Comparison of ENCODE assay signal across 12 mouse cellular contexts in genomic region chr9:62469143-62469542, GRCm38 (mm10).
DNase-seq lines count a peak whose midpoint lies in the region; ATAC-seq lines count a peak whose summit lies in the region.
"Had no signal": no experiment of that assay in that cellular context is flagged by ENCODE, and none has a peak within 500 bp of the region (broad histone marks: within the 10 kb centered on the region; RNA-seq: fewer than 3 reads in every experiment).

No protein-coding gene starts in this region.

- H3K9ac ChIP-seq in hindbrain, embryonic 14.5 days = no peak overlapping the region
- H3K9ac ChIP-seq: liver, embryonic 13.5 days; stomach, embryonic 15.5 days had no signal

- intact Hi-C loops in left cerebral cortex, postnatal 4 days (cut with DNase I) = no loop called here

- no peaks in the 10 kb centered on the region for H3K27me3 ChIP-seq in hindbrain, embryonic 14.5 days (ENCODE audit: control insufficient read depth, insufficient read depth, low read length)
- H3K27me3 ChIP-seq: liver, embryonic 13.5 days; stomach, embryonic 15.5 days had no signal

- H3K4me3 ChIP-seq in hindbrain, embryonic 14.5 days (replicated peaks; ENCODE audit: low read length) = no peak overlapping the region
- H3K4me3 ChIP-seq: liver, embryonic 13.5 days; stomach, embryonic 15.5 days had no signal

- WGBS in hindbrain, embryonic 14.5 days = 16% methylated on average over 13 of the region's 13 CpGs

- peak overlapping the region; percentile 26; the same call in 1 of the 2 replicates for H3K27ac ChIP-seq in hindbrain, embryonic 14.5 days
- H3K27ac ChIP-seq: liver, embryonic 13.5 days; stomach, embryonic 15.5 days had no signal

- peak; percentile 72 for DNase-seq in left cerebral cortex, postnatal 4 days
- DNase-seq in left cerebral cortex, adult 11 months (ENCODE audit: low spot score) = no peak
- DNase-seq in embryo, embryonic 11 days = peak; percentile 60
- peak; percentile 46 for DNase-seq in hindbrain, embryonic 14.5 days (ENCODE audit: low spot score)
- DNase-seq in retina, postnatal 1 day = peak; percentile 98
- DNase-seq in kidney, adult 9 months = no peak
- no peak for DNase-seq in ovary, adult 18-20 months (ENCODE audit: low spot score)
- no peak for DNase-seq in left cerebral cortex, adult 9 months (ENCODE audit: low spot score in 2 of 2)
- DNase-seq: adrenal gland, adult 2 months; heart, postnatal 10 days; liver, embryonic 13.5 days had no signal

- H3K36me3 ChIP-seq in hindbrain, embryonic 14.5 days (replicated peaks; ENCODE audit: control insufficient read depth, insufficient read depth) = no peaks in the 10 kb centered on the region
- H3K36me3 ChIP-seq: liver, embryonic 13.5 days; stomach, embryonic 15.5 days had no signal

- no peaks in the 10 kb centered on the region for H3K9me3 ChIP-seq in hindbrain, embryonic 14.5 days (ENCODE audit: control insufficient read depth, low read length)
- H3K9me3 ChIP-seq: liver, embryonic 13.5 days; stomach, embryonic 15.5 days had no signal

- H3K4me2 ChIP-seq in hindbrain, embryonic 14.5 days (replicated peaks) = no peak overlapping the region
- H3K4me2 ChIP-seq: liver, embryonic 13.5 days; stomach, embryonic 15.5 days had no signal

- ATAC-seq in hindbrain, embryonic 14.5 days (ENCODE audit: low FRiP score) = peak; percentile 55; the same call in 1 of the 2 replicates

- peaks cover 11% of the 10 kb centered on the region for H3K4me1 ChIP-seq in hindbrain, embryonic 14.5 days (replicated peaks; ENCODE audit: control insufficient read depth, insufficient read depth, low read length)
- H3K4me1 ChIP-seq: liver, embryonic 13.5 days had no signal

Comparison
In these comparisons a context has a peak if more than half of its experiments do, and no peak if none do; other contexts are left out.
1. DNase-seq: peak in left cerebral cortex, postnatal 4 days (single experiment), embryo, embryonic 11 days (single experiment), hindbrain, embryonic 14.5 days (single experiment) and retina, postnatal 1 day (single experiment); none in left cerebral cortex, adult 11 months (single experiment), kidney, adult 9 months (single experiment), ovary, adult 18-20 months (single experiment) and left cerebral cortex, adult 9 months (0 of 2).